8 mouse cellular contexts compared by ENCODE assay signal in the genomic region with DNA sequence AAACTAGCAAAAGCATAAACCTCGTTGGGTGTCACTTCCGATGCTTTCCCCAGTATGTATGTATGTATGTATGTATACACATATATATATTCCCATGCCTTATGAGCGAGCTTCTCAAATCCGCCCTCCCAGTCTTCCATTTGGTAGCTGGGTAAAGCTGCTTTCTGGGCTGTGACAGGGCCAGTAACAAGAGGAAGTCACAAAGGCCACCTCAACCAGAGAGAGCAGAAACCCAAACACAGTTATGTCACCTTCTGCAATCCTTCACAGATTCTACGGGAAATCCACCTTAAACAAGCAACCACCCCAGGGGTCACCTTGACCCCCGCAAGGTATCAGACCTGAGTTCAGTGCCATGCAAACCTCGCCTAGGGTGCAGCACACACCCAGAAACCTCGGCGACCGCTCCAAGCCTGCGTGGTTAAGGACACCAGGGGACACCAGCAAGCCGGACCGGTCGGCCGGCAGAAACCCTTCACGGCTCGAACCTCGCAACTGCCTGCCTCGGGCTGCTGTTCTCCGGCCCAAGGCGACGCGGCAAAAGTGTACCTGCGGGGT. TPM values are rescaled to one million over a fixed set of nuclear protein-coding genes. Genes with fewer than 3 reads are reported as not detected.
DNase-seq lines count a peak whose midpoint lies in the region; ATAC-seq lines count a peak whose summit lies in the region.

No protein-coding gene starts in this region.

- peak; percentile 61 for ATAC-seq in kidney, embryonic 15.5 days (replicated peaks; ENCODE audit: low FRiP score)
- ATAC-seq in activated CD4-positive, CD25-positive, alpha-beta regulatory T cell, adult 4 months = peak; percentile 26
- peak; percentile 66 for ATAC-seq in hindbrain, embryonic 11.5 days (ENCODE audit: low FRiP score)

- DNase-seq in kidney, adult 11 months = no peak
- no peak for DNase-seq in hindbrain, embryonic 11.5 days (ENCODE audit: low spot score)
- DNase-seq in mesoderm, embryonic 11.5 days (ENCODE audit: low read depth, low spot score) = peak; percentile 26
- DNase-seq in right cerebral cortex, postnatal 14 days = no peak
- DNase-seq in gastrocnemius, postnatal 14 days = no peak
- no peak for DNase-seq in adipocyte (ENCODE audit: low spot score)

- H3K27me3 ChIP-seq in kidney, embryonic 15.5 days = no peaks in the 10 kb centered on the region
- H3K27me3 ChIP-seq in hindbrain, embryonic 11.5 days (ENCODE audit: control insufficient read depth, insufficient read depth, low read length) = no peaks in the 10 kb centered on the region

- H3K4me3 ChIP-seq in kidney, embryonic 15.5 days (replicated peaks) = peak overlapping the region; percentile 93
- peak overlapping the region; percentile 92 for H3K4me3 ChIP-seq in hindbrain, embryonic 11.5 days (ENCODE audit: low read depth, low read length)

- H3K36me3 ChIP-seq in kidney, embryonic 15.5 days = no peaks in the 10 kb centered on the region
- no peaks in the 10 kb centered on the region for H3K36me3 ChIP-seq in hindbrain, embryonic 11.5 days (ENCODE audit: control insufficient read depth, insufficient read depth, low read length)

- peak overlapping the region; percentile 93 for H3K9ac ChIP-seq in kidney, embryonic 15.5 days
- H3K9ac ChIP-seq in hindbrain, embryonic 11.5 days (ENCODE audit: low read depth, low read length) = peak overlapping the region; percentile 90

- peaks cover 22% of the 10 kb centered on the region for H3K4me1 ChIP-seq in kidney, embryonic 15.5 days
- no peaks in the 10 kb centered on the region for H3K4me1 ChIP-seq in hindbrain, embryonic 11.5 days (replicated peaks; ENCODE audit: control insufficient read depth, insufficient read depth, low read length)

- H3K4me2 ChIP-seq in kidney, embryonic 15.5 days = peak overlapping the region; percentile 77
- peak overlapping the region; percentile 75 for H3K4me2 ChIP-seq in hindbrain, embryonic 11.5 days (replicated peaks; ENCODE audit: low read depth, low read length)

- no peaks in the 10 kb centered on the region for H3K9me3 ChIP-seq in kidney, embryonic 15.5 days (replicated peaks)
- no peaks in the 10 kb centered on the region for H3K9me3 ChIP-seq in hindbrain, embryonic 11.5 days (ENCODE audit: control insufficient read depth, low read length)

- 1% methylated on average over 24 of the region's 24 CpGs for WGBS in kidney, embryonic 15.5 days
- WGBS in hindbrain, embryonic 11.5 days = 2% methylated on average over 24 of the region's 24 CpGs

- H3K27ac ChIP-seq in kidney, embryonic 15.5 days = peak overlapping the region; percentile 86
- H3K27ac ChIP-seq in hindbrain, embryonic 11.5 days (ENCODE audit: low read depth, low read length) = peak overlapping the region; percentile 47

- intact Hi-C loops in gastrocnemius, postnatal 14 days (cut with DNase I; ENCODE audit: low total_unique reads) = no loop called here

RNA-seq across cellular contexts. Expression of a gene that starts 3.4 kb away (rescaled TPM):
- 189 and 196 TPM in 2 replicates for polyA plus RNA-seq in kidney, embryonic 15.5 days (2015; fragmentation: Nextera tagmentation; extraction: Ambion mirVana)
- polyA plus RNA-seq in activated CD4-positive, CD25-positive, alpha-beta regulatory T cell, adult 4 months (2017; shearing (Covaris generic)) = 100 to 1,000 TPM; 513 to 559 TPM
- 165 and 179 TPM in 2 replicates for polyA plus RNA-seq in hindbrain, embryonic 11.5 days (2014; fragmentation: Nextera tagmentation; extraction: Ambion mirVana)
- total RNA-seq in gastrocnemius, postnatal 14 days (2021) = 100 to 1,000 TPM; 129 to 148 TPM
